Mouse (Mus musculus) forebrain, embryonic 14.5 days (tissue): Measurements from ENCODE around the gene Kif21a. TPM values are rescaled to one million over a fixed set of nuclear protein-coding genes. Genes with fewer than 3 reads are reported as not detected.

ENCODE experiments used
- ATAC-seq: fragments of 200-750 bp; cut with Nextera tagmentation; 2 replicates; pipeline ENCODE4 v1.8.0; 2017; ENCODE audit warnings: mild to moderate bottlenecking, moderate library complexity
- DNase-seq: peaks from one replicate; pipeline ENCODE4 v3.0.0-alpha.2; 2015; ENCODE audit warnings: low spot score
- H3K27ac ChIP-seq: fragments of 300-500 bp; sonication (generic); 2 replicates; pipeline ENCODE4 v1.5.1; 2014; ENCODE audit warnings: low read depth, mild to moderate bottlenecking, control low read depth, low read length, moderate library complexity
- H3K27me3 ChIP-seq: fragments of 300-500 bp; sonication (generic); replicated peaks from 2 replicates; pipeline ENCODE4 v1.6.1; 2014; ENCODE audit warnings: low read length, control low read depth, mixed read lengths; ENCODE audit not compliant: control insufficient read depth, insufficient read depth
- H3K36me3 ChIP-seq: fragments of 300-500 bp; sonication (generic); 2 replicates; pipeline ENCODE4 v1.6.1; 2014; ENCODE audit warnings: low read length, control low read depth; ENCODE audit not compliant: control insufficient read depth, insufficient read depth
- H3K4me1 ChIP-seq: fragments of 300-500 bp; sonication (generic); 2 replicates; pipeline ENCODE4 v1.6.1; 2014; ENCODE audit warnings: antibody characterized with exemption, low read length, control low read depth; ENCODE audit not compliant: control insufficient read depth, insufficient read depth
- H3K4me2 ChIP-seq: fragments of 300-500 bp; sonication (generic); 2 replicates; pipeline ENCODE4 v1.6.1; 2014; ENCODE audit warnings: mild to moderate bottlenecking, control low read depth, low read length
- H3K4me3 ChIP-seq: fragments of 300-500 bp; sonication (generic); 2 replicates; pipeline ENCODE4 v1.5.1; 2014; ENCODE audit warnings: low read depth, low read length, control low read depth
- H3K9ac ChIP-seq: fragments of 300-500 bp; sonication (generic); 2 replicates; pipeline ENCODE4 v1.6.1; 2014; ENCODE audit warnings: mild to moderate bottlenecking, low read length, control low read depth, moderate library complexity
- H3K9me3 ChIP-seq: fragments of 300-500 bp; sonication (generic); replicated peaks from 2 replicates; pipeline ENCODE4 v1.6.1; 2016; ENCODE audit warnings: low read length, control low read depth, mixed read lengths; ENCODE audit not compliant: control insufficient read depth
- WGBS: fragments of 180-500 bp; shearing (Covaris S2); extraction: QIAGEN DNeasy Blood & Tissue Kit; methylation state at CpG from one replicate; pipeline ENCODE4 v1.1.7; 2014; 5-methylcytosine and 5-hydroxymethylcytosine counted together
- polyA plus RNA-seq: library from polyadenylated mRNA; unstranded; fragments of >200 nt; fragmentation: Nextera tagmentation; extraction: Ambion mirVana; gene quantifications from 2 replicates; pipeline ENCODE4 v1.2.1, GENCODE M21; 2014

Gene Kif21a
- polyA plus RNA-seq, 1 experiment from 2014 or later, result 50.3 TPM

- no peak overlapping the region for H3K4me3 ChIP-seq
- H3K27ac ChIP-seq, result no peak overlapping the region
- H3K36me3 ChIP-seq, result peaks cover 3% of the 10 kb centered on the region; the same call in 1 of the 2 replicates
- H3K4me2 ChIP-seq, result no peak overlapping the region
- no peak overlapping the region for H3K9ac ChIP-seq
- no peaks in the 10 kb centered on the region for H3K9me3 ChIP-seq
- H3K4me1 ChIP-seq, result peaks cover 11% of the 10 kb centered on the region; the same call in 1 of the 2 replicates
- no peaks in the 10 kb centered on the region for H3K27me3 ChIP-seq
- no peak for DNase-seq
- 80% methylated on average over 10 of the region's 10 CpGs for WGBS
- no peak for ATAC-seq
Measured at GRCm38 (mm10) chr15:91028962-91029361, 20.8 kb downstream of the Kif21a start.

DNA sequence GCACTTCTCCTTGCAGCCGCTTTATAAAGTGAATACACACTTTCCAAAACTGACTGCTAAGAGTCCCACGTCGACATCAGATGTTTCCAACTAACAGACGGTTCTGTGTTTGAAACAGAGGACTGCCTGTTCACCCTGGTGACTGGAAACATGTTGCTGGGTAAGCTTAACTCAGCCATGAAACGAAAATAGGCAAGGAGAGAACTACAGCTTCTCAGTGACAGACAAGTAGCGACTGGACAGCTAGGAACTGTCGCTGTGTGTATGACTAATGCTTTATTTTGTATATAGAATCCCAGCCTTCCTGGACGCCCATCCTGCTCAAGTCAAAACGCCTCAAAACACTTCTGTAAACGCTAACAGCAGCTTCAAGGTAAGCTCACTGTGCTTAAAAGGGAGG is 21.3 kb downstream of the Kif21a start:
- 65% methylated on average over 10 of the region's 10 CpGs for WGBS
- H3K36me3 ChIP-seq, result peaks cover 2% of the 10 kb centered on the region; the same call in 1 of the 2 replicates
- H3K4me3 ChIP-seq, result no peak overlapping the region
- no peak overlapping the region for H3K9ac ChIP-seq
- no peak overlapping the region for H3K27ac ChIP-seq
- ATAC-seq (peak; percentile 65; the same call in 1 of the 2 replicates), DNase-seq (peak; percentile 38)
- no peak overlapping the region for H3K4me2 ChIP-seq
- peaks cover 10% of the 10 kb centered on the region; the same call in 1 of the 2 replicates for H3K4me1 ChIP-seq
- H3K27me3 ChIP-seq, result no peaks in the 10 kb centered on the region
- no peaks in the 10 kb centered on the region for H3K9me3 ChIP-seq

DNA sequence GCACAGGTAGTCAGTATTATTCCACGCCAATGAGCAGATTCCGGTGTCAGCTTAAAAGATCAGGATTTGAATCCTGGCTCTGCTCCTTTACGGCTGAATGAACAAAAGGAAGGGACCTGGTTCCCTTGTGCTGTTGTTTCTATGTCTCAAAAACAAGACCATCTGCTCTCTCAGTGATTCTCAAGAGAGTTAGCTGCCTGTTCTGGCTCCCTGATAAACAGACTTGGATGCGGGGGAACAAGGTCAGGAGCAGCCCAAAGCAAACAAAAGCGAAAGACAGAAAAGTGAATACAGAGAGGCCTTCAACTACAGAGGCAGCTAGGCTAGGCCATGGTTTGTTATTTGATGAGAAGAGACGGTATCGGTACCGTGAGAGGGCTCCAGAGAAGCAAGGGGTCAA is 27.5 kb downstream of the Kif21a start:
- H3K36me3 ChIP-seq, result no peaks in the 10 kb centered on the region
- H3K27me3 ChIP-seq, result no peaks in the 10 kb centered on the region
- DNase-seq (peak; percentile 22), ATAC-seq (no peak)
- no peak overlapping the region for H3K4me3 ChIP-seq
- H3K4me1 ChIP-seq, result peaks cover 26% of the 10 kb centered on the region
- H3K9me3 ChIP-seq, result no peaks in the 10 kb centered on the region
- H3K27ac ChIP-seq, result peak overlapping the region; percentile 66; the same call in 1 of the 2 replicates
- H3K4me2 ChIP-seq, result no peak overlapping the region
- WGBS, result 72% methylated on average over 8 of the region's 8 CpGs
- H3K9ac ChIP-seq, result no peak overlapping the region

DNA sequence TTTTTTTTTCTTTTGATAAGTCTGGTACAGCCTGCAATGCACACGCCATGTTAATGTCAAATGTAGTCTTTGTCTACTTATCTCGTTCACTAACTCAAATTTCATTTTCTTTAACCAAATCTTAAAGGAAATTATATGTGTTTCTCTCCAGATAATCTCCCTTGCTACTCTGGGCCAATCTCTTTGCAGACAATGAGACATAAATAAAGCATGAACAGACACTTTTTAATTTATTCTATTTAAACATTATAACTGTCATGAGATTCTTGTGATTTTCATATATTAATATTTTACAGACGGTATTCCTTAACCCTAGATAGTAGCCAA is 30.9 kb downstream of the Kif21a start:
- H3K9me3 ChIP-seq, result no peaks in the 10 kb centered on the region
- peaks cover 41% of the 10 kb centered on the region for H3K4me1 ChIP-seq
- H3K4me3 ChIP-seq, result no peak overlapping the region
- no peak overlapping the region for H3K9ac ChIP-seq
- H3K36me3 ChIP-seq, result no peaks in the 10 kb centered on the region
- 4% methylated on average over 3 of the region's 3 CpGs for WGBS
- peak overlapping the region; percentile 98 for H3K27ac ChIP-seq
- peak overlapping the region; percentile 61 for H3K4me2 ChIP-seq
- no peaks in the 10 kb centered on the region for H3K27me3 ChIP-seq
- DNase-seq (no peak), ATAC-seq (no peak)

DNA sequence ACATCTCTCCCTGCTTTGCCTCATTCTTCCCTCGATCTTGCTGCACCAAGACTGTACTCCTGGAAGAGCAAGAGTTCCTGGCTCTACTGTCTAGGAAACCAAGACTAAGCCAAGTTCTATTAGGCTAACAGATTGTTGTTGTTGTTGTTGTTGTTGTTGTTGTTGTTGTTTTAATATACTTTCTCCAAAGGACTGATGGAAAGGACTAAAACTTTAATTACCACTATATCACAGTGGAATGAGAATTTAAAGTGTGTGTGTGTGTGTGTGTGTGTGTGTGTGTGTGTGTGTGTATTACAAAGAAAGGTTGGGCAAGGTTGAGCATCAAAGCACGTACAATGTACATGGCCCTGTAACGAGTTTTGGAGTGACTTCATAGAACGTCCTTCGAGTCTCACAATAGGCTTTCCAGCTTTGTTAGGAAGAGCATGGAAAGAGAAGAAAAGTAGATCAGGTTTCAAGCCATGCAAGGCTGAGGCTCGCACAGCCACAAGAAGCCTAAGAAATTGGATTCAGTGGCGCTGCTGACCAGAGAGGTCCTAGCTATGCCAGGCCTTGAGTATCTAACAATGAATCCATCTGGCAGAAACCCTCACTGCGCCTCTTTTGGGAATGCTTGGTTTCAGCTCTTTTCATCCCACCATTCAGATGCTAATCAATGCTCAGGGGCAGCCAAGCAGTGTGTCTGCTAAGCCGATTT is 31.4 kb downstream of the Kif21a start:
- Histone ChIP-seq H3K9me3 (no peaks in the 10 kb centered on the region), H3K27ac (peak overlapping the region; percentile 98), H3K4me1 (peaks cover 45% of the 10 kb centered on the region), H3K27me3 (no peaks in the 10 kb centered on the region), H3K4me3 (peak overlapping the region; percentile 34; the same call in 1 of the 2 replicates), H3K36me3 (no peaks in the 10 kb centered on the region), H3K4me2 (peak overlapping the region; percentile 61), H3K9ac (peak overlapping the region; percentile 76; the same call in 1 of the 2 replicates)
- WGBS, result 3% methylated on average over 9 of the region's 9 CpGs
- DNase-seq (peak; percentile 97), ATAC-seq (peak; percentile 81)

- no peaks in the 10 kb centered on the region for H3K36me3 ChIP-seq
- no peaks in the 10 kb centered on the region for H3K9me3 ChIP-seq
- H3K4me3 ChIP-seq, result peak overlapping the region; percentile 34
- DNase-seq (peak; percentile 83), ATAC-seq (peak; percentile 62)
- H3K27ac ChIP-seq, result peak overlapping the region; percentile 98
- peak overlapping the region; percentile 61 for H3K4me2 ChIP-seq
- no peaks in the 10 kb centered on the region for H3K27me3 ChIP-seq
- WGBS, result 2% methylated on average over 23 of the region's 23 CpGs
- H3K4me1 ChIP-seq, result peaks cover 53% of the 10 kb centered on the region
- H3K9ac ChIP-seq, result peak overlapping the region; percentile 76
Measured at GRCm38 (mm10) chr15:91017261-91018160, 32.2 kb downstream of the Kif21a start.

- Histone ChIP-seq H3K4me1 (peaks cover 59% of the 10 kb centered on the region), H3K27ac (peak overlapping the region; percentile 98), H3K4me3 (peak overlapping the region; percentile 34; the same call in 1 of the 2 replicates), H3K27me3 (no peaks in the 10 kb centered on the region), H3K9me3 (no peaks in the 10 kb centered on the region), H3K9ac (peak overlapping the region; percentile 76; the same call in 1 of the 2 replicates), H3K4me2 (peak overlapping the region; percentile 61), H3K36me3 (no peaks in the 10 kb centered on the region)
- DNase-seq (peak; percentile 68), ATAC-seq (no peak)
- 15% methylated on average over 12 of the region's 12 CpGs for WGBS
Measured at GRCm38 (mm10) chr15:91016366-91016765, 33.4 kb downstream of the Kif21a start.

DNA sequence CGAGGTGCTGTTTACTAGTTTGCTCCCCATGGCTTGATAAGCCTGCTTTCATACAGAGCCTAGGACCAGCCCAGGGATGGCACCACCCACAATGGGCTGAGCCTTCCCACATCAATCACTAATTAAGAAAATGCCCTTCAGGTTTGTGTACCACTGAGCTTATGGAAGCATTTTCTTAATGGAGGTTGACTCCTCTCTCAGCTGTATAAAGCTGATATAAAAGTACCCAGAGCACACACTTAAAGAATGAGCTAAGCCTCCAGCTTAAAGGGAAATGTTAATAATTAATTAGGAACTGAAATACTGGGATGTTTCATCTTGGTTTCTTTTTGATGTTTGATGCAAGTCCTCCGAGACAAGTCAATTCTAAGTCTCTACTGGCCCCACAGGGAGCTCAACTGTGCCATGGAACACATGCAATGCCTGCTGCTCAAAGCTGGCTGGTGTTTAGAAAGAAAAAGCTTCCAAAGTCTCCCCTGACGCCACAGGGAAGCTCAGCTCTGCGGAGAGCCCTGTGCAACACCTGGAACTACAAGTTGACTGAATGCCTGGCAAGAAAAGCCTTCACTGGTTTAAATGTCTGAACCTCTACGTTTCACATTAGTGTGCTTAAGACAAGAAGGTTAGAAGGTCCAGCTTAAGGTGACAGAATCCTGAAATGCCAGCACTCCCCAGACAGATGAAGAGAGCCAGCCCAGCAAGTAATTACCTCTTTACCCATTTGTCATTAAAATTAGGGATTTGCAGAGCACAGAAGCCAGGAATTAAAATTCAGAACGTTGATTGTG is 36.8 kb downstream of the Kif21a start:
- 1% methylated on average over 6 of the region's 6 CpGs for WGBS
- Histone ChIP-seq H3K27ac (peak overlapping the region; percentile 76), H3K4me1 (peaks cover 60% of the 10 kb centered on the region), H3K4me2 (no peak overlapping the region), H3K36me3 (no peaks in the 10 kb centered on the region), H3K9ac (no peak overlapping the region), H3K9me3 (no peaks in the 10 kb centered on the region), H3K4me3 (no peak overlapping the region), H3K27me3 (no peaks in the 10 kb centered on the region)
- peak; percentile 63 for DNase-seq
- no peak for ATAC-seq
